Mouse (Mus musculus) layer of hippocampus, postnatal 10 days (tissue): ENCODE measurements around the gene Gm10392. TPM values are rescaled to one million over a fixed set of nuclear protein-coding genes. Genes with fewer than 3 reads are reported as not detected.
A peak's percentile ranks its signal among the peaks of the same experiment; 100 is the strongest.

Experiments
- DNase-seq, 2 experiments: peaks; one replicate each; pipeline ENCODE4 v3.0.0; 2021; ENCODE audit warnings: low spot score in 2 of 2
- total RNA-seq, 2 experiments: library from RNA; stranded (reverse); gene quantifications; 2 replicates each; pipeline ENCODE4 v1.2.3; 2021

The Gm10392 gene
- total RNA-seq, 2 experiments from 2014 or later, result not detected

GRCm38 (mm10) chr11:77492911-77493332 is 26.1 kb downstream of the Gm10392 start:
- DNase-seq, result peak; percentile 87 to 92

- peak in 1 of 2 experiments; percentile 56 for DNase-seq
Observed at GRCm38 (mm10) chr11:77492311-77492871, 26.6 kb downstream of the Gm10392 start.

- peak in 1 of 2 experiments; percentile 60 for DNase-seq
Observed at GRCm38 (mm10) chr11:77491502-77492291, 27.3 kb downstream of the Gm10392 start.

- peak; percentile 97 to 98 for DNase-seq
Observed at GRCm38 (mm10) chr11:77491123-77491501, 27.9 kb downstream of the Gm10392 start.

- no peak for DNase-seq
Observed at GRCm38 (mm10) chr11:77490451-77490850, 28.5 kb downstream of the Gm10392 start.

- DNase-seq, result peak; percentile 78 to 84
Observed at GRCm38 (mm10) chr11:77489591-77490235, 29.3 kb downstream of the Gm10392 start, which contains the start of gene Ankrd13b. Gene Ankrd13b, minus strand, starts transcription at chr11:77489678.

GRCm38 (mm10) chr11:77488771-77489581 is 30.0 kb downstream of the Gm10392 start:
- DNase-seq, result peak in 1 of 2 experiments; percentile 54

- peak; percentile 56 to 61 for DNase-seq
Observed at GRCm38 (mm10) chr11:77486798-77487197, 32.2 kb downstream of the Gm10392 start.

GRCm38 (mm10) chr11:77485229-77485628 is 33.8 kb downstream of the Gm10392 start:
- DNase-seq, result no peak

GRCm38 (mm10) chr11:77483510-77484255 is 35.3 kb downstream of the Gm10392 start:
- no peak for DNase-seq

GRCm38 (mm10) chr11:77483043-77483442 is 36.0 kb downstream of the Gm10392 start:
- no peak for DNase-seq

GRCm38 (mm10) chr11:77476895-77477294 is 42.1 kb downstream of the Gm10392 start:
- DNase-seq, result no peak

GRCm38 (mm10) chr11:77476216-77476615 is 42.8 kb downstream of the Gm10392 start:
- no peak for DNase-seq

GRCm38 (mm10) chr11:77472775-77473174 is 46.2 kb downstream of the Gm10392 start:
- DNase-seq, result no peak

GRCm38 (mm10) chr11:77471407-77471806 is 47.6 kb downstream of the Gm10392 start:
- DNase-seq, result no peak

- DNase-seq, result no peak
Observed at GRCm38 (mm10) chr11:77468397-77468796, 50.6 kb downstream of the Gm10392 start.

- DNase-seq, result peak; percentile 80 to 87
Observed at GRCm38 (mm10) chr11:77467784-77468183, 51.2 kb downstream of the Gm10392 start.

- peak; percentile 72 to 80 for DNase-seq
Observed at GRCm38 (mm10) chr11:77467157-77467556, 51.8 kb downstream of the Gm10392 start.
